Mouse (Mus musculus) CD4-positive naive resting alpha-beta T cell, adult 57 days (primary cell): ENCODE data around the gene Dennd2d. TPM values are rescaled to one million over a fixed set of nuclear protein-coding genes. Genes with fewer than 3 reads are reported as not detected.

Source experiments
- total RNA-seq: library from RNA; stranded (reverse); gene quantifications from one replicate; pipeline ENCODE4 v1.2.4, GENCODE M21; 2023

Dennd2d gene
- total RNA-seq: 125 TPM

DNA sequence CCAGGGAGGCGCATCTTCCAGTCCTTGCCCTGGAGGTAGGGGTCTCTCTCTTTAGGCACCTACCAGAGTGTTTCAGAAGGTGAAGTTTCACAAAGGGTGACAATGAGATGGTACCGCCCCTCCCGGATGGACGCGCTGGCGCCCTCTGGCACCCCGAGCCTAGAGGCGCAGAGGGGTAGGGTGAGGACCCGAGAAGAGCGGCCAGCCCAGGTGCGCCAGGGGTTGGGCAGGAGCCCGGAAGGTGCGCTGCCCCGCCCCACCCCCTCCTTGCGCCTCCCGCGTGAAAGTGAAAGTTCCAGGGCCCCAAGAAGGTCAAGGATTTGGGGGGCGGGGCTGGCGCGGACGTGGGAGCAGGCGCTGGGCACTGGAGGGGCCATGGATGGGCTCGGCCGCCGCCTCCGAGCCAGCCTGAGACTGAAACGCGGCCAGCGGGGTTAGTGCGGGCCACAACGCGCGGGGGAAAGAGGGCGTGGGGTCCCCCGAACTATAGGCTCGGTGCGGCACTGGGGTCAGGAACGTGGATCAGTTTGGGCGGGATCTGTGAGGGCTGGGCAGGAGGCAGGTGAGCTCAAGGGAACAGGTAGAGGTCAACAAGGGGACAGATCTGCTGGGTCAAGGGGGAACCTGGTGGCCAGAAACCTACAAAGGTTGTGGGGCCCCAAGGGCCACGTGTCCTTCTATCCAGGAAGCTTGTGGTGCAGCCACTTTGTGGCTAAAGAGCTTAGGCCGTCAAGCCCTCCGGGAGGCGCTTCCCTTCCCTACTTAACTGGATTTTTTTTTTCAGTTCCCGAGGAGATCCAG, at the start of gene Dennd2d:
Dennd2d (plus strand) TSS at position 125 of the 801 bp plus-strand sequence.

GRCm38 (mm10) chr3:106547171-106547923, 65.1 kb downstream of the Dennd2d start, which contains the start of the genes Dram2 and Cept1:
TSS of gene Dram2 (plus strand) at chr3:106547798.
TSS of gene Cept1 (minus strand) at chr3:106547802.

Other genes starting within 250 kb of the Dennd2d start
- gene Chil6, start 76.2 kb upstream of the Dennd2d start, total RNA-seq: not detected
- gene Dram2, start 65.4 kb downstream of the Dennd2d start, total RNA-seq: 30.4 TPM
- gene Cept1, start 65.4 kb downstream of the Dennd2d start, total RNA-seq: 51.3 TPM
- gene Lrif1, start 202.6 kb downstream of the Dennd2d start, total RNA-seq: 51.1 TPM